Mouse (Mus musculus) cerebellum, postnatal 14 days (tissue): ENCODE results near the gene Aes.

Experiments used
- DNase-seq, 2 experiments: peaks; one replicate each; pipeline ENCODE4 v3.0.0; 2021; ENCODE audit warnings: mixed read lengths in 2 of 2

Aes gene

GRCm38 (mm10) chr10:81545161-81545747, 14.0 kb upstream of the Aes start, which contains the start of gene Gna11:
Gene Gna11 (minus strand): TSS chr10:81545190.
- peak; percentile 100 for DNase-seq

GRCm38 (mm10) chr10:81546332-81546731, 13.0 kb upstream of the Aes start:
- no peak for DNase-seq

- no peak for DNase-seq
These were observed 12.3 kb upstream of the Aes start for GRCm38 (mm10) chr10:81546788-81547571.

- no peak for DNase-seq
These were observed 10.3 kb upstream of the Aes start for GRCm38 (mm10) chr10:81548944-81549343.

- peak; percentile 72 to 86 for DNase-seq
These were observed 9.0 kb upstream of the Aes start for GRCm38 (mm10) chr10:81550257-81550656.

- peak; percentile 86 to 93 for DNase-seq
These were observed 7.6 kb upstream of the Aes start for GRCm38 (mm10) chr10:81551597-81552102.

GRCm38 (mm10) chr10:81553232-81553631, 6.1 kb upstream of the Aes start:
- peak in 1 of 2 experiments; percentile 80 for DNase-seq

- no peak for DNase-seq
These were observed 5.2 kb upstream of the Aes start for GRCm38 (mm10) chr10:81553807-81554755.

GRCm38 (mm10) chr10:81556282-81556681, 3.0 kb upstream of the Aes start:
- peak in 1 of 2 experiments; percentile 70 for DNase-seq

GRCm38 (mm10) chr10:81557491-81557890, 1.8 kb upstream of the Aes start:
- DNase-seq: no peak

- DNase-seq: peak; percentile 76 to 82
These were observed 595 bp downstream of the Aes start for GRCm38 (mm10) chr10:81559627-81560539.

GRCm38 (mm10) chr10:81560719-81561459, 1.6 kb downstream of the Aes start:
- DNase-seq: no peak

- no peak for DNase-seq
These were observed 3.1 kb downstream of the Aes start for GRCm38 (mm10) chr10:81562411-81562810.

- no peak for DNase-seq
These were observed 4.2 kb downstream of the Aes start for GRCm38 (mm10) chr10:81563481-81563880.

GRCm38 (mm10) chr10:81564216-81564615, 4.9 kb downstream of the Aes start:
- peak; percentile 74 to 75 for DNase-seq

GRCm38 (mm10) chr10:81564734-81565133, 5.4 kb downstream of the Aes start:
- DNase-seq: peak; percentile 65 to 80

GRCm38 (mm10) chr10:81565257-81566228, 6.3 kb downstream of the Aes start:
- no peak for DNase-seq

- peak in 1 of 2 experiments; percentile 67 for DNase-seq
These were observed 9.3 kb downstream of the Aes start for GRCm38 (mm10) chr10:81568381-81569191.
